Mouse (Mus musculus) CH12.LX (cell line): Measurements from ENCODE around the gene Soga1. TPM values are rescaled to one million over a fixed set of nuclear protein-coding genes. Genes with fewer than 3 reads are reported as not detected.

ENCODE experiments used
- DNase-seq: peaks from one replicate; pipeline ENCODE4 v3.0.0-alpha.2; 2013; ENCODE audit errors: extremely low read depth
- H3K27ac ChIP-seq: 2 replicates; pipeline ENCODE4 v1.5.1; 2012; ENCODE audit warnings: low read depth, mild to moderate bottlenecking, control low read depth, moderate library complexity; ENCODE audit not compliant: insufficient read depth
- H3K27me3 ChIP-seq: replicated peaks from 2 replicates; pipeline ENCODE3; 2012; ENCODE audit warnings: inconsistent platforms
- H3K36me3 ChIP-seq, 2 experiments: replicated peaks in 1 of 2; 2 replicates each; pipeline versions ENCODE3 to v1.6.1; 2012; ENCODE audit warnings: inconsistent platforms in 1 of 2, low read length in 1 of 2, mild to moderate bottlenecking in 1 of 2, mixed read lengths in 1 of 2, moderate library complexity in 1 of 2; ENCODE audit not compliant: control insufficient read depth in 1 of 2, insufficient read depth in 1 of 2
- H3K4me1 ChIP-seq, 2 experiments: 2 replicates each; pipeline ENCODE4 v1.6.1; 2012; ENCODE audit warnings: inconsistent platforms in 1 of 2, moderate library complexity in 1 of 2; ENCODE audit not compliant: insufficient read depth in 2 of 2, control insufficient read depth in 1 of 2
- H3K4me2 ChIP-seq: 2 replicates; pipeline ENCODE4 v1.6.1; 2012; ENCODE audit warnings: low read depth, mild to moderate bottlenecking, control low read depth; ENCODE audit not compliant: poor library complexity, insufficient read depth, severe bottlenecking
- H3K4me3 ChIP-seq, 3 experiments: fragments of 150-350 bp in 1 of 3; sonication (generic) in 1 of 3; replicated peaks in 1 of 3; 2 replicates each; pipeline versions ENCODE3 to v1.5.1; 2011 to 2012; ENCODE audit warnings: low read depth in 2 of 3, low read length in 2 of 3, mild to moderate bottlenecking in 2 of 3, moderate library complexity in 2 of 3, control low read depth in 1 of 3, improper control_type of control experiment in 1 of 3, inconsistent platforms in 1 of 3, mixed read lengths in 1 of 3; ENCODE audit not compliant: poor library complexity in 1 of 3
- H3K79me2 ChIP-seq: replicated peaks from 2 replicates; pipeline ENCODE4 v1.6.1; 2012; ENCODE audit warnings: mild to moderate bottlenecking, moderate library complexity; ENCODE audit not compliant: control insufficient read depth, poor library complexity, insufficient read depth, severe bottlenecking; ENCODE audit errors: extremely low read depth
- H3K9ac ChIP-seq: 2 replicates; pipeline ENCODE4 v1.6.1; 2012; ENCODE audit warnings: low read depth, mild to moderate bottlenecking, control low read depth, moderate library complexity; ENCODE audit not compliant: insufficient read depth
- H3K9me3 ChIP-seq: replicated peaks from 2 replicates; pipeline ENCODE3; 2012; ENCODE audit warnings: low read length, inconsistent platforms, mixed read lengths
- CHD2 ChIP-seq: IDR thresholded peaks from 2 replicates; pipeline ENCODE4 v1.6.1; 2011; ENCODE audit warnings: low read length, improper control_type of control experiment
- CTCF ChIP-seq, 2 experiments: IDR thresholded peaks in 1 of 2; conservative IDR thresholded peaks in 1 of 2; 2 replicates each; pipeline ENCODE4 v1.5.1; 2011 to 2012; ENCODE audit warnings: low read depth in 2 of 2, low read length in 2 of 2, improper control_type of control experiment in 1 of 2, inconsistent platforms in 1 of 2, mild to moderate bottlenecking in 1 of 2, moderate library complexity in 1 of 2
- E2F4 ChIP-seq: IDR thresholded peaks from 2 replicates; pipeline ENCODE4 v1.6.1; 2011; ENCODE audit warnings: low read depth, low read length, improper control_type of control experiment; ENCODE audit not compliant: insufficient replicate concordance
- ELF1 ChIP-seq: IDR thresholded peaks from 2 replicates; pipeline ENCODE4 v1.6.1; 2014; ENCODE audit warnings: low read depth, mild to moderate bottlenecking, inconsistent platforms, low read length, improper control_type of control experiment
- ETS1 ChIP-seq: conservative IDR thresholded peaks from 2 replicates; pipeline ENCODE4 v1.6.1; 2012; ENCODE audit warnings: low read depth, mild to moderate bottlenecking, inconsistent platforms, low read length, improper control_type of control experiment, moderate library complexity
- IRF4 ChIP-seq: IDR thresholded peaks from 2 replicates; pipeline ENCODE4 v1.6.1; 2014; ENCODE audit warnings: low read depth, mild to moderate bottlenecking, inconsistent platforms, low read length, improper control_type of control experiment
- JUN ChIP-seq: IDR thresholded peaks from 2 replicates; pipeline ENCODE4 v1.6.1; 2011; ENCODE audit warnings: low read depth, mild to moderate bottlenecking, low read length, improper control_type of control experiment, moderate library complexity; ENCODE audit not compliant: insufficient read depth
- JUND ChIP-seq: conservative IDR thresholded peaks from 2 replicates; pipeline ENCODE4 v1.6.1; 2011; ENCODE audit warnings: low read depth, low read length, improper control_type of control experiment
- KAT2A ChIP-seq: IDR thresholded peaks from 2 replicates; pipeline ENCODE4 v1.6.1; 2012; ENCODE audit warnings: low read length, improper control_type of control experiment, inconsistent platforms; ENCODE audit not compliant: insufficient replicate concordance
- MAFK ChIP-seq: IDR thresholded peaks from 2 replicates; pipeline ENCODE4 v1.6.1; 2011; ENCODE audit warnings: low read length, improper control_type of control experiment; ENCODE audit not compliant: insufficient replicate concordance
- MXI1 ChIP-seq: IDR thresholded peaks from 2 replicates; pipeline ENCODE4 v1.6.1; 2011; ENCODE audit warnings: mild to moderate bottlenecking, low read depth, low read length, improper control_type of control experiment
- NELFE ChIP-seq: IDR thresholded peaks from 2 replicates; pipeline ENCODE4 v1.6.1; 2011; ENCODE audit warnings: low read depth, low read length, improper control_type of control experiment
- NRF1 ChIP-seq: IDR thresholded peaks from 2 replicates; pipeline ENCODE4 v1.6.1; 2014; ENCODE audit warnings: low read depth, mild to moderate bottlenecking, inconsistent platforms, low read length, improper control_type of control experiment, moderate library complexity
- POLR2AphosphoS2 ChIP-seq: IDR thresholded peaks from 2 replicates; pipeline ENCODE4 v1.6.1; 2011; ENCODE audit warnings: low read depth, low read length, improper control_type of control experiment
- SIN3A ChIP-seq: IDR thresholded peaks from 2 replicates; pipeline ENCODE4 v1.6.1; 2012; ENCODE audit warnings: low read length, improper control_type of control experiment, inconsistent platforms
- SMC3 ChIP-seq: IDR thresholded peaks from 2 replicates; pipeline ENCODE4 v1.6.1; 2011; ENCODE audit warnings: low read depth, low read length, improper control_type of control experiment
- TBP ChIP-seq: conservative IDR thresholded peaks from 2 replicates; pipeline ENCODE4 v1.6.1; 2011; ENCODE audit warnings: low read depth, low read length, improper control_type of control experiment
- UBTF ChIP-seq: IDR thresholded peaks from 2 replicates; pipeline ENCODE4 v1.6.1; 2012; ENCODE audit warnings: low read depth, mild to moderate bottlenecking, inconsistent platforms, low read length, improper control_type of control experiment, moderate library complexity
- USF1 ChIP-seq: IDR thresholded peaks from 2 replicates; pipeline ENCODE4 v1.6.1; 2014; ENCODE audit warnings: low read depth, mild to moderate bottlenecking, inconsistent platforms, low read length, improper control_type of control experiment
- USF2 ChIP-seq: conservative IDR thresholded peaks from 2 replicates; pipeline ENCODE4 v1.6.1; 2011; ENCODE audit warnings: low read depth, low read length, improper control_type of control experiment
- ZC3H11A ChIP-seq: IDR thresholded peaks from 2 replicates; pipeline ENCODE4 v1.6.1; 2012; ENCODE audit warnings: low read depth, mild to moderate bottlenecking, inconsistent platforms, low read length, improper control_type of control experiment
- ZKSCAN1 ChIP-seq: IDR thresholded peaks from 2 replicates; pipeline ENCODE4 v1.6.1; 2012; ENCODE audit warnings: low read depth, inconsistent platforms, low read length, improper control_type of control experiment, borderline replicate concordance
- ZNF384 ChIP-seq: IDR thresholded peaks from 2 replicates; pipeline ENCODE4 v1.6.1; 2012; ENCODE audit warnings: low read depth, low read length, improper control_type of control experiment, inconsistent platforms
- dilution Hi-C: fragments of 300-500 bp; cut with MboI; formaldehyde crosslinking; loops from 2 replicates; pipeline ENCODE4 v1.14.3; 2020; ENCODE audit warnings: low sequenced_read_pairs; ENCODE audit not compliant: extremely low pct_unique_long_range_greater_than_20kb, extremely low pct_ligation_motif_present
- in situ Hi-C: fragments of 300-500 bp; cut with MboI; formaldehyde crosslinking; loops from 3 replicates; pipeline ENCODE4 v1.14.3; 2019; ENCODE audit warnings: low sequenced_read_pairs, low pct_ligation_motif_present, low pct_unique_long_range_greater_than_20kb, mixed read lengths
- polyA plus RNA-seq: library from polyadenylated mRNA; unstranded; fragments of >175 nt; gene quantifications from 2 replicates; pipeline ENCODE4 v1.2.1, GENCODE M21; 2012; ENCODE audit warnings: low read depth; ENCODE audit not compliant: insufficient read length
- total RNA-seq, 2 experiments: library from RNA; depleted of rRNA; stranded (reverse); fragments of 300-350 nt in 1 of 2; fragments of >200 nt in 1 of 2; gene quantifications; 2 replicates each; pipeline ENCODE4 v1.2.3; 2012 to 2014

The Soga1 gene
- total and polyA plus RNA-seq, 3 experiments, result 0.39 to 2.0 (median 2.0) TPM

GRCm38 (mm10) chr2:157081331-157081730 is 2.3 kb upstream of the Soga1 start:
- Histone ChIP-seq H3K4me3 (no peak overlapping the region), H3K4me1 (peaks cover 5 to 9% of the 10 kb centered on the region in 2 experiments; a peak in 1 of 4 replicates), H3K36me3 (no peaks in the 10 kb centered on the region), H3K27ac (no peak overlapping the region), H3K4me2 (no peak overlapping the region), H3K9ac (no peak overlapping the region), H3K27me3 (peaks cover 65% of the 10 kb centered on the region), H3K79me2 (no peaks in the 10 kb centered on the region), H3K9me3 (no peaks in the 10 kb centered on the region)
- dilution Hi-C loops, result no loop called here
- DNase-seq, result no peak
- no peak for TF ChIP-seq ZNF384
- no peak for TF ChIP-seq ZKSCAN1
- no peak for TF ChIP-seq ZC3H11A
- no peak for TF ChIP-seq JUN
- TF ChIP-seq CHD2, result no peak
- no peak for TF ChIP-seq MAFK
- no peak for TF ChIP-seq NRF1
- no peak for TF ChIP-seq KAT2A
- no peak for TF ChIP-seq UBTF
- no peak for TF ChIP-seq SMC3
- TF ChIP-seq TBP, result no peak
- no peak for TF ChIP-seq E2F4
- no peak for TF ChIP-seq IRF4
- no peak for TF ChIP-seq POLR2AphosphoS2
- no peak for TF ChIP-seq MXI1
- TF ChIP-seq ETS1, result no peak
- in situ Hi-C loops, result loop anchor here (25.0 kb wide), 1 partner anchor 194 kb away; the partner anchor contains the start of gene Sla2

DNA sequence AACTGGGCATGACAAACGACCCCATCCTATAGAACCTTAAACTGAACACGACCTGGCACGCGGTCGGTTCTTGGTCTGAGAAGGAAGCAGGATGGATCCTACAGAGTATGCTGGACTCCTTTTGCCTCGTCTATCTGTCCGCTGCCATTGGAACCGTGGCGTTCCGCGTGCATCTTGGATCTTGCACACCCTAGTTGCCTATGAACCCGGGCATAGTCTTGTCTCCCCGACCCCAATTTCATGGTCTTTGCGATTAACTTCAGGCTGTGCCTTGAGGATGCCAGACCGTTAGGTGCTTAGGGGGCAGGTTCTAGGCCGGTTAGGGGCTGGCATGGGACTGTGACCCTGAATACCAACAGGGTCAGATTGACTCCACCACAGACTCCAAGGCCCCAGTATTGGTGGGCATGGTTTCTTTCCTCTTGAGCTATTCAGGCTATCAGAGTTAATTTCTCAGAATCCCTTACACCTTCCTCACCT is 687 bp upstream of the Soga1 start:
- no peaks in the 10 kb centered on the region for H3K79me2 ChIP-seq
- H3K4me2 ChIP-seq, result no peak overlapping the region
- no peak overlapping the region for H3K4me3 ChIP-seq
- TF ChIP-seq NELFE (no peak), USF1 (no peak), SMC3 (no peak), ZKSCAN1 (no peak), MXI1 (no peak), JUND (no peak), ZNF384 (no peak), TBP (no peak), USF2 (no peak), SIN3A (no peak), CTCF (conservative IDR thresholded peaks at IDR 0.05 in 1 of 2, IDR thresholded peaks at IDR 0.05 in 1 of 2; ENCODE audit: low read depth in 2 of 2, low read length in 2 of 2) (no peak), ZC3H11A (no peak), ELF1 (no peak)
- DNase-seq, result no peak
- dilution Hi-C loops, result no loop called here
- H3K36me3 ChIP-seq, result no peaks in the 10 kb centered on the region
- in situ Hi-C loops, result loop anchor here (25.0 kb wide), 1 partner anchor 192 kb away; the partner anchor contains the start of gene Sla2
- peaks cover 63% of the 10 kb centered on the region for H3K27me3 ChIP-seq
- no peak overlapping the region for H3K9ac ChIP-seq
- H3K4me1 ChIP-seq, result peaks cover 5 to 9% of the 10 kb centered on the region in 2 experiments; a peak in 1 of 4 replicates
- no peak overlapping the region for H3K27ac ChIP-seq
- no peaks in the 10 kb centered on the region for H3K9me3 ChIP-seq
